ENCODE assay signal across 15 mouse cellular contexts in genomic region chr5:46149851-46150615, GRCm38 (mm10).
A peak's percentile ranks its signal among the peaks of the same experiment; 100 is the strongest.
DNase-seq lines count a peak whose midpoint lies in the region; ATAC-seq and TF ChIP-seq lines count a peak whose summit lies in the region.
"Had no signal": no experiment of that assay in that cellular context is flagged by ENCODE, and none has a peak within 500 bp of the region (broad histone marks: within the 10 kb centered on the region; RNA-seq: fewer than 3 reads in every experiment).

No protein-coding gene starts in this region.

- DNase-seq in kidney, postnatal 25 days, result no peak
- peak; percentile 41 for DNase-seq in forebrain, postnatal 0 days
- peak; percentile 5 for DNase-seq in retina, embryonic 14.5 days (ENCODE audit: low spot score)
- DNase-seq in gastrocnemius, postnatal 25 days, result no peak
- DNase-seq: adrenal gland, adult 8-10 months; cerebellum, adult 9-10 months; kidney, postnatal 14 days; thymus, adult 2 months had no signal

- 0 out of 2 replicates have a peak overlapping the region, but pooled peaks have one; percentile 15 for H3K27ac ChIP-seq in kidney, embryonic 16.5 days (ENCODE audit: low read length)
- H3K27ac ChIP-seq in forebrain, postnatal 0 days (ENCODE audit: low read depth, low read length), result 0 out of 2 replicates have a peak overlapping the region, but pooled peaks have one; percentile 4
- no peak overlapping the region for H3K27ac ChIP-seq in hindbrain, embryonic 16.5 days (ENCODE audit: low read depth, low read length)
- H3K27ac ChIP-seq: liver, embryonic 12.5 days had no signal

- no peak for TF ChIP-seq CTCF in forebrain, postnatal 0 days (IDR thresholded peaks at IDR 0.05; ENCODE audit: low read depth)

- H3K27me3 ChIP-seq in kidney, embryonic 16.5 days (ENCODE audit: insufficient read depth, low read length), result no peaks in the 10 kb centered on the region
- no peaks in the 10 kb centered on the region for H3K27me3 ChIP-seq in forebrain, postnatal 0 days (ENCODE audit: insufficient read depth, low read length)
- H3K27me3 ChIP-seq in hindbrain, embryonic 16.5 days (replicated peaks; ENCODE audit: control insufficient read depth, insufficient read depth, low read length), result no peaks in the 10 kb centered on the region
- H3K27me3 ChIP-seq: heart, embryonic 12.5 days; liver, embryonic 12.5 days; megakaryocyte, embryonic 14.5 days had no signal

- 64% methylated on average over 6 of the region's 6 CpGs for WGBS in kidney, embryonic 16.5 days
- 28% methylated on average over 6 of the region's 6 CpGs for WGBS in forebrain, postnatal 0 days
- WGBS in hindbrain, embryonic 16.5 days, result 40% methylated on average over 6 of the region's 6 CpGs

- H3K4me2 ChIP-seq in kidney, embryonic 16.5 days (replicated peaks; ENCODE audit: low read depth, low read length), result no peak overlapping the region
- no peak overlapping the region for H3K4me2 ChIP-seq in forebrain, postnatal 0 days (ENCODE audit: low read depth)
- H3K4me2 ChIP-seq in hindbrain, embryonic 16.5 days (ENCODE audit: low read length), result no peak overlapping the region
- H3K4me2 ChIP-seq: heart, embryonic 12.5 days; liver, embryonic 12.5 days had no signal

- H3K36me3 ChIP-seq in kidney, embryonic 16.5 days (ENCODE audit: insufficient read depth, low read length), result no peaks in the 10 kb centered on the region
- no peaks in the 10 kb centered on the region for H3K36me3 ChIP-seq in forebrain, postnatal 0 days (ENCODE audit: insufficient read depth)
- H3K36me3 ChIP-seq in hindbrain, embryonic 16.5 days (ENCODE audit: control insufficient read depth, insufficient read depth, low read length), result no peaks in the 10 kb centered on the region
- H3K36me3 ChIP-seq: heart, embryonic 12.5 days; liver, embryonic 12.5 days had no signal

- peaks cover under 1% of the 10 kb centered on the region; the same call in 1 of the 2 replicates for H3K4me1 ChIP-seq in kidney, embryonic 16.5 days (ENCODE audit: insufficient read depth, low read length)
- 0 out of 2 replicates have a peak, but pooled peaks cover 8% of the 10 kb centered on the region for H3K4me1 ChIP-seq in forebrain, postnatal 0 days (ENCODE audit: insufficient read depth)
- H3K4me1 ChIP-seq in hindbrain, embryonic 16.5 days (ENCODE audit: control insufficient read depth, insufficient read depth, low read depth, low read length), result peaks cover 4% of the 10 kb centered on the region
- H3K4me1 ChIP-seq: heart, embryonic 12.5 days; liver, embryonic 12.5 days; megakaryocyte, embryonic 14.5 days had no signal

- no peak overlapping the region for H3K4me3 ChIP-seq in kidney, embryonic 16.5 days (ENCODE audit: low read length)
- H3K4me3 ChIP-seq in forebrain, postnatal 0 days (ENCODE audit: low read depth, low read length), result no peak overlapping the region
- no peak overlapping the region for H3K4me3 ChIP-seq in hindbrain, embryonic 16.5 days (ENCODE audit: low read length)
- H3K4me3 ChIP-seq: heart, embryonic 12.5 days; liver, embryonic 12.5 days; megakaryocyte, embryonic 14.5 days had no signal

- no peaks in the 10 kb centered on the region for H3K9me3 ChIP-seq in kidney, embryonic 16.5 days (ENCODE audit: low read length)
- H3K9me3 ChIP-seq in forebrain, postnatal 0 days (ENCODE audit: low read length), result no peaks in the 10 kb centered on the region
- no peaks in the 10 kb centered on the region for H3K9me3 ChIP-seq in hindbrain, embryonic 16.5 days (ENCODE audit: control insufficient read depth, low read length)
- H3K9me3 ChIP-seq: heart, embryonic 12.5 days; liver, embryonic 12.5 days; megakaryocyte, embryonic 14.5 days had no signal

- ATAC-seq in kidney, embryonic 16.5 days (ENCODE audit: low FRiP score, low TSS enrichment), result peak; percentile 71; the same call in 1 of the 2 replicates
- ATAC-seq in forebrain, postnatal 0 days, result peak; percentile 85
- ATAC-seq in hindbrain, embryonic 16.5 days, result peak; percentile 58
- no peak for ATAC-seq in inflammation-experienced regulatory T-cells, adult 6 months
- ATAC-seq: CD4-positive, CD25-positive, alpha-beta regulatory T cell, adult 4 months; liver, embryonic 12.5 days had no signal

- no peak overlapping the region for H3K9ac ChIP-seq in kidney, embryonic 16.5 days (replicated peaks; ENCODE audit: low read length)
- no peak overlapping the region for H3K9ac ChIP-seq in forebrain, postnatal 0 days
- no peak overlapping the region for H3K9ac ChIP-seq in hindbrain, embryonic 16.5 days (ENCODE audit: low read depth, low read length)
- H3K9ac ChIP-seq: heart, embryonic 12.5 days; liver, embryonic 12.5 days had no signal

Comparison
In these comparisons a context has a peak if more than half of its experiments do, and no peak if none do; other contexts are left out.
1. DNase-seq: peak in forebrain, postnatal 0 days (single experiment) and retina, embryonic 14.5 days (single experiment); none in kidney, postnatal 25 days (0 of 2) and gastrocnemius, postnatal 25 days (single experiment).